Comparison of ENCODE assay signal across 8 mouse cellular contexts in the genomic region with DNA sequence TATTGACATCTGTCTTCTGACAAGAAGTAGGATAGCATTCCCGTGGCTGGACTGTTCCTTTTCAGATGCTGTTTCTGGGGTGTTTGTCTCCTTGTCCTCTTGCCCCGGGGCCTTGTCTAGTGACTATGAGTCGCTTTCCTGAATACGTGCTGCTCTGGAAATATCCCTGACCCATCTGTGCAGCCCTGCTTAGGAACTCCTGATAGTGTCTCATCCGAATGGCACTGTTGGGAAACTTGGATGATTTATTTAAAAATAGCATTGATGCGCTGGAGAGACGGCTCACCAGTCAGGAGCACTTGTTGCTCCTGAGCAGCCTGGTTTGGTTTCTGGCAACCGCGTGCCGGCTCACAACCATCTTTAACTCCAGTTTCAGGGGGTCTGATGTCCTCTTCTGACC. TPM values are rescaled to one million over a fixed set of nuclear protein-coding genes. Genes with fewer than 3 reads are reported as not detected.
DNase-seq lines count a peak whose midpoint lies in the region; ATAC-seq and TF ChIP-seq lines count a peak whose summit lies in the region.

No protein-coding gene starts in this region.

- ATAC-seq in forebrain, postnatal 0 days = no peak
- ATAC-seq in liver, embryonic 14.5 days (ENCODE audit: insufficient read depth) = no peak

- peaks cover 38% of the 10 kb centered on the region for H3K36me3 ChIP-seq in E14TG2a.4 (ENCODE audit: insufficient read depth, low read length)
- peaks cover 3% of the 10 kb centered on the region; the same call in 1 of the 2 replicates for H3K36me3 ChIP-seq in forebrain, postnatal 0 days (ENCODE audit: insufficient read depth)
- H3K36me3 ChIP-seq in liver, embryonic 14.5 days (replicated peaks; ENCODE audit: control insufficient read depth, insufficient read depth, low read depth) = no peaks in the 10 kb centered on the region

- H3K27ac ChIP-seq in forebrain, postnatal 0 days (ENCODE audit: low read depth, low read length) = no peak overlapping the region
- no peak overlapping the region for H3K27ac ChIP-seq in liver, embryonic 14.5 days

- no peaks in the 10 kb centered on the region for H3K27me3 ChIP-seq in E14TG2a.4 (ENCODE audit: insufficient read depth, low read length)
- H3K27me3 ChIP-seq in forebrain, postnatal 0 days (ENCODE audit: insufficient read depth, low read length) = no peaks in the 10 kb centered on the region
- H3K27me3 ChIP-seq in liver, embryonic 14.5 days (ENCODE audit: control insufficient read depth, insufficient read depth, low read length) = no peaks in the 10 kb centered on the region

- TF ChIP-seq CTCF in E14TG2a.4 (conservative IDR thresholded peaks at IDR 0.05; ENCODE audit: low read length) = no peak
- no peak for TF ChIP-seq CTCF in forebrain, postnatal 0 days (IDR thresholded peaks at IDR 0.05; ENCODE audit: low read depth)
- TF ChIP-seq CTCF in liver, embryonic 14.5 days (IDR thresholded peaks at IDR 0.05; ENCODE audit: low read depth) = no peak

- no peaks in the 10 kb centered on the region for H3K9me3 ChIP-seq in E14TG2a.4 (ENCODE audit: low read length)
- no peaks in the 10 kb centered on the region for H3K9me3 ChIP-seq in forebrain, postnatal 0 days (ENCODE audit: low read length)
- H3K9me3 ChIP-seq in liver, embryonic 14.5 days (ENCODE audit: control insufficient read depth, low read length) = no peaks in the 10 kb centered on the region

- peak overlapping the region; percentile 86 for H3K4me3 ChIP-seq in E14TG2a.4 (replicated peaks; ENCODE audit: low read length)
- H3K4me3 ChIP-seq in forebrain, postnatal 0 days (ENCODE audit: low read depth, low read length) = peak overlapping the region; percentile 83
- H3K4me3 ChIP-seq in liver, embryonic 14.5 days (ENCODE audit: insufficient read depth in 1 of 2, low read depth in 2 of 2, low read length in 2 of 2) = peak overlapping the region; percentile 91 to 99

- no peak for TF ChIP-seq EP300 in liver, embryonic 14.5 days (IDR thresholded peaks at IDR 0.05; ENCODE audit: low read depth)

- H3K4me2 ChIP-seq in forebrain, postnatal 0 days (ENCODE audit: low read depth) = peak overlapping the region; percentile 68
- peak overlapping the region; percentile 93 for H3K4me2 ChIP-seq in liver, embryonic 14.5 days (ENCODE audit: low read depth)

- peak; percentile 93 for DNase-seq in heart, adult 11 months
- DNase-seq in heart, adult 9 months (ENCODE audit: low spot score in 2 of 2) = no peak
- no peak for DNase-seq in forebrain, postnatal 0 days
- no peak for DNase-seq in liver, embryonic 14.5 days (ENCODE audit: low read depth in 3 of 3, low spot score in 3 of 3)
- no peak for DNase-seq in testis, postnatal 10 days (ENCODE audit: low spot score)
- DNase-seq in MN1 (ENCODE audit: low spot score) = no peak
- no peak for DNase-seq in T-cell, adult 2 months (ENCODE audit: low spot score)

- 0 out of 2 replicates have a peak overlapping the region, but pooled peaks have one; percentile 64 for H3K9ac ChIP-seq in forebrain, postnatal 0 days
- H3K9ac ChIP-seq in liver, embryonic 14.5 days (replicated peaks) = peak overlapping the region; percentile 90

- H3K4me1 ChIP-seq in E14TG2a.4 (replicated peaks; ENCODE audit: low read depth, low read length) = peaks cover 65% of the 10 kb centered on the region
- peaks cover 14% of the 10 kb centered on the region; the same call in 1 of the 2 replicates for H3K4me1 ChIP-seq in forebrain, postnatal 0 days (ENCODE audit: insufficient read depth)
- peaks cover 14 to 31% of the 10 kb centered on the region in 2 experiments for H3K4me1 ChIP-seq in liver, embryonic 14.5 days (replicated peaks; ENCODE audit: control insufficient read depth in 2 of 2, insufficient read depth in 2 of 2, low read length in 1 of 2)

- WGBS in forebrain, postnatal 0 days = 67% methylated on average over 10 of the region's 10 CpGs
- 68% methylated on average over 10 of the region's 10 CpGs for WGBS in liver, embryonic 14.5 days (ENCODE audit: insufficient replicate concordance)

RNA-seq across cellular contexts. Expression of a gene that starts 1.6 kb away (rescaled TPM):
- 81.9 and 99.1 TPM in 2 replicates for total RNA-seq in forebrain, postnatal 0 days (2014; rRNA removed)
- polyA plus RNA-seq in forebrain, postnatal 0 days (2015; fragmentation: Nextera tagmentation; extraction: Ambion mirVana) = 17.9 and 19.4 TPM in 2 replicates
- polyA plus RNA-seq in liver, embryonic 14.5 days (2012; rRNA removed) = 10.1 and 11.1 TPM in 2 replicates
- polyA plus RNA-seq in liver, embryonic 14.5 days (2014; fragmentation: Nextera tagmentation; extraction: Ambion mirVana) = 3.9 and 5.5 TPM in 2 replicates
